Mouse (Mus musculus) forebrain, embryonic 13.5 days (tissue): ENCODE data around the gene Rilp. TPM values are rescaled to one million over a fixed set of nuclear protein-coding genes. Genes with fewer than 3 reads are reported as not detected.
A peak's percentile ranks its signal among the peaks of the same experiment; 100 is the strongest.

Source experiments
- ATAC-seq: fragments of 200-750 bp; cut with Nextera tagmentation; 2 replicates; pipeline ENCODE4 v1.8.0; 2017
- H3K27ac ChIP-seq: fragments of 300-500 bp; sonication (generic); 2 replicates; pipeline ENCODE4 v1.5.1; 2015; ENCODE audit warnings: inconsistent platforms, mild to moderate bottlenecking, moderate library complexity
- H3K27me3 ChIP-seq: fragments of 300-500 bp; sonication (generic); 2 replicates; pipeline ENCODE4 v1.6.1; 2015; ENCODE audit warnings: mild to moderate bottlenecking, inconsistent platforms
- H3K36me3 ChIP-seq: fragments of 300-500 bp; sonication (generic); 2 replicates; pipeline ENCODE4 v1.6.1; 2015; ENCODE audit warnings: mild to moderate bottlenecking, inconsistent platforms; ENCODE audit not compliant: poor library complexity, severe bottlenecking
- H3K4me1 ChIP-seq: fragments of 300-500 bp; sonication (generic); 2 replicates; pipeline ENCODE4 v1.6.1; 2015; ENCODE audit warnings: inconsistent platforms
- H3K4me2 ChIP-seq: fragments of 300-500 bp; sonication (generic); 2 replicates; pipeline ENCODE4 v1.6.1; 2015; ENCODE audit warnings: inconsistent platforms, mild to moderate bottlenecking, moderate library complexity
- H3K4me3 ChIP-seq: fragments of 300-500 bp; sonication (generic); 2 replicates; pipeline ENCODE4 v1.5.1; 2015; ENCODE audit warnings: mild to moderate bottlenecking, inconsistent platforms
- H3K9ac ChIP-seq: fragments of 300-500 bp; sonication (generic); 2 replicates; pipeline ENCODE4 v1.6.1; 2015; ENCODE audit warnings: mild to moderate bottlenecking, inconsistent platforms
- H3K9me3 ChIP-seq: fragments of 300-500 bp; sonication (generic); replicated peaks from 2 replicates; pipeline ENCODE4 v1.6.1; 2016; ENCODE audit warnings: inconsistent platforms
- WGBS: fragments of 180-500 bp; shearing (Covaris S2); methylation state at CpG from one replicate; pipeline ENCODE4 v1.1.7; 2015; 5-methylcytosine and 5-hydroxymethylcytosine counted together
- polyA plus RNA-seq: library from polyadenylated mRNA; unstranded; fragments of >200 nt; fragmentation: Nextera tagmentation; extraction: Ambion mirVana; gene quantifications from 2 replicates; pipeline ENCODE4 v1.2.1, GENCODE M21; 2015

Rilp gene
- polyA plus RNA-seq, 1 experiment from 2014 or later = 0.40 TPM

GRCm38 (mm10) chr11:75508162-75508561, 1.7 kb upstream of the Rilp start:
- no peaks in the 10 kb centered on the region for H3K27me3 ChIP-seq
- no peak overlapping the region for H3K9ac ChIP-seq
- 95% methylated on average over 4 of the region's 4 CpGs for WGBS
- H3K36me3 ChIP-seq = peaks cover 73% of the 10 kb centered on the region
- H3K4me2 ChIP-seq = no peak overlapping the region
- no peak for ATAC-seq
- H3K9me3 ChIP-seq = no peaks in the 10 kb centered on the region
- no peak overlapping the region for H3K27ac ChIP-seq
- H3K4me3 ChIP-seq = no peak overlapping the region
- peaks cover 17% of the 10 kb centered on the region for H3K4me1 ChIP-seq

GRCm38 (mm10) chr11:75508904-75509303, 990 bp upstream of the Rilp start:
- Histone ChIP-seq H3K4me3 (no peak overlapping the region), H3K36me3 (peaks cover 65% of the 10 kb centered on the region), H3K9me3 (no peaks in the 10 kb centered on the region), H3K27ac (no peak overlapping the region), H3K4me2 (no peak overlapping the region), H3K27me3 (no peaks in the 10 kb centered on the region), H3K9ac (no peak overlapping the region), H3K4me1 (peaks cover 17% of the 10 kb centered on the region)
- 88% methylated on average over 8 of the region's 8 CpGs for WGBS
- ATAC-seq = no peak

- ATAC-seq = peak; percentile 88
- H3K27me3 ChIP-seq = no peaks in the 10 kb centered on the region
- peak overlapping the region; percentile 50 for H3K4me3 ChIP-seq
- H3K4me1 ChIP-seq = peaks cover 17% of the 10 kb centered on the region
- H3K36me3 ChIP-seq = peaks cover 49% of the 10 kb centered on the region
- peak overlapping the region; percentile 93 for H3K4me2 ChIP-seq
- 2% methylated on average over 24 of the region's 24 CpGs for WGBS
- H3K9me3 ChIP-seq = no peaks in the 10 kb centered on the region
- H3K9ac ChIP-seq = peak overlapping the region; percentile 74
- H3K27ac ChIP-seq = peak overlapping the region; percentile 67
Measured at GRCm38 (mm10) chr11:75510627-75510993, 716 bp downstream of the Rilp start.

GRCm38 (mm10) chr11:75511213-75511612, 1.3 kb downstream of the Rilp start:
- no peaks in the 10 kb centered on the region for H3K27me3 ChIP-seq
- no peak overlapping the region for H3K27ac ChIP-seq
- H3K36me3 ChIP-seq = peaks cover 43% of the 10 kb centered on the region
- no peak for ATAC-seq
- H3K9ac ChIP-seq = no peak overlapping the region
- peak overlapping the region; percentile 93 for H3K4me2 ChIP-seq
- H3K4me3 ChIP-seq = no peak overlapping the region
- no peaks in the 10 kb centered on the region for H3K9me3 ChIP-seq
- 88% methylated on average over 6 of the region's 6 CpGs for WGBS
- peaks cover 17% of the 10 kb centered on the region for H3K4me1 ChIP-seq

DNA sequence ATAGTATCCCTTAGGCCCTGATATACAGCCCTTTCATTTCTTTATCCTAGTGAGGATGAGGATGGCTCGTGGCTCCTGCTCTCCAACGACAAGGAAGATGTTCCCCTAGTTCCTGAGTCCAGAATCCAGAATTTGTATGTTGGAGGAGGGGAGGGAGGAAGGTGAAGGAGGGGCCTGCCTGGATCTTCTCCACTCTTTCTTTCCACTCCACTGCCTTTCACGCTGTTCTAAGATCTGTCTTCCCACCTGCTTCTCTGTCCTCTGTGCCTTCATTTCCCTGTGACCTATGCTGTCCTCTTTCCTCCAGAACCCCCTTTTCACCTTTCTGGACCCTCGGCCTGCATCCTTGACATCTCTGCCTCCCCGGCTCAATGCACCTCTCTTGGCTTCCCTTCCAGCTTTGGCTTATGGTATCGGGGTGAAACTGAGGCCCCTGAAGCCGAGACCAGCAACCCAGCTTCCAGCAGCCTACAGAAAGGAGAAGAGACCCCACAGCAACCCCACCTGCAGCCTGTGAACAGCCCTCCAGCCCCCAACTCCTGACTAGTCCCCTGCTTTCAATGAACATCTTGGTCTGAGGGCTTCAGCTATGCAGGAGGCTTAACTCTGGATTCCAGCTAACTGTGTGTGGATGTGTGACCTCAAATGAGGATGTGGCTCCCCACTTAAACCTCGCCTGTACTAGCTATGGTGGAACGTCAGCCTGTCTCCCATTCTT, 2.6 kb downstream of the Rilp start:
- Histone ChIP-seq H3K4me1 (peaks cover 17% of the 10 kb centered on the region), H3K4me2 (no peak overlapping the region), H3K27ac (no peak overlapping the region), H3K27me3 (no peaks in the 10 kb centered on the region), H3K9ac (no peak overlapping the region), H3K36me3 (peaks cover 32% of the 10 kb centered on the region), H3K9me3 (no peaks in the 10 kb centered on the region), H3K4me3 (no peak overlapping the region)
- 80% methylated on average over 9 of the region's 9 CpGs for WGBS
- no peak for ATAC-seq

DNA sequence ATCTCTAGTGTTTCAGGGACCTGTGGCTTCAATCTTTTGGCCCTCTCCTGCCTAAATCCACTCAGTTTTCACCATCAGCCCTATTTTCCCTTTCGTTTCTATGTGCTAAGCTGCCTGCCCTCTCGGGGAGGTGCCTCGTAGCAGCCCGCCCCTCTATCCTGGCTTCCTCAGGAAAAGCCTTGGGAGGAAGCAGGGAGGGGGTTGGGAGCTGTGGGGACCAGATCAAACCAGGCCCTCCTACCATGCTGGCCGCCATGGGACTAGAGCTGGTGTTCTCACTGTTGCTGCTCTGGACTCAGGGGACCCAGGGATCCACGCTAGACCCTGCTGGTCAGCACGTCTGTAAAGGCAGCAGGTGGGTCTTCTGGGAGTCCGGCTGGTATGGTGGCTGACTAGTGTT, 3.4 kb downstream of the Rilp start, which contains the start of gene Scarf1:
Gene Scarf1 (plus strand): TSS at position 205 of the 400 bp plus-strand sequence.
- ATAC-seq = no peak
- peaks cover 17% of the 10 kb centered on the region for H3K4me1 ChIP-seq
- H3K4me2 ChIP-seq = no peak within 1 kb of the TSS
- 64% methylated on average over 8 of the region's 8 CpGs for WGBS
- H3K9me3 ChIP-seq = no peaks in the 10 kb centered on the region
- peaks cover 23% of the 10 kb centered on the region for H3K36me3 ChIP-seq
- H3K27ac ChIP-seq = no peak within 1 kb of the TSS
- H3K9ac ChIP-seq = no peak within 1 kb of the TSS
- H3K27me3 ChIP-seq = no peaks in the 10 kb centered on the region
- H3K4me3 ChIP-seq = no peak within 1 kb of the TSS

DNA sequence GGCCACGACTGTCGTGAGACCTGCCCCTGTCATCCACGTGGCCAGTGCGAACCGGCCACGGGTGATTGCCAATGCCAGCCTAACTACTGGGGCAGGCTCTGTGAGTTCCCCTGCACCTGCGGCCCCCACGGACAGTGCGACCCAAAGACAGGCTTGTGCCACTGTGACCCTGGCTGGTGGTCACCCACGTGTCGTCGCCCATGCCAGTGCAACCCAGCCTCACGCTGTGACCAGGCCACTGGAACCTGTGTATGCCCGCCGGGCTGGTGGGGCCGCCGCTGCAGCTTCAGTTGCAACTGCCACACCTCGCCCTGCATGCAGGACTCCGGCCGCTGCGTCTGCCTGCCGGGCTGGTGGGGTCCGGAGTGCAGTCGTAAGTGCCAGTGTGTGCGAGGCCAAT, 5.3 kb downstream of the Rilp start:
- H3K9ac ChIP-seq = no peak overlapping the region
- 92% methylated on average over 25 of the region's 25 CpGs for WGBS
- no peaks in the 10 kb centered on the region for H3K27me3 ChIP-seq
- no peak overlapping the region for H3K27ac ChIP-seq
- H3K4me3 ChIP-seq = no peak overlapping the region
- H3K4me1 ChIP-seq = peaks cover 8% of the 10 kb centered on the region
- H3K36me3 ChIP-seq = 0 out of 2 replicates have a peak, but pooled peaks cover 9% of the 10 kb centered on the region
- no peak for ATAC-seq
- H3K9me3 ChIP-seq = no peaks in the 10 kb centered on the region
- no peak overlapping the region for H3K4me2 ChIP-seq

GRCm38 (mm10) chr11:75519834-75520633, 10.1 kb downstream of the Rilp start:
- WGBS = 80% methylated on average over 15 of the region's 15 CpGs
- no peak for ATAC-seq
- Histone ChIP-seq H3K4me2 (no peak overlapping the region), H3K4me3 (no peak overlapping the region), H3K4me1 (no peaks in the 10 kb centered on the region), H3K27ac (no peak overlapping the region), H3K9ac (no peak overlapping the region), H3K27me3 (no peaks in the 10 kb centered on the region), H3K36me3 (no peaks in the 10 kb centered on the region), H3K9me3 (no peaks in the 10 kb centered on the region)

- no peak overlapping the region for H3K4me2 ChIP-seq
- no peak overlapping the region for H3K4me3 ChIP-seq
- H3K9me3 ChIP-seq = no peaks in the 10 kb centered on the region
- no peak overlapping the region for H3K27ac ChIP-seq
- no peaks in the 10 kb centered on the region for H3K36me3 ChIP-seq
- H3K4me1 ChIP-seq = no peaks in the 10 kb centered on the region
- 86% methylated on average over 4 of the region's 4 CpGs for WGBS
- no peaks in the 10 kb centered on the region for H3K27me3 ChIP-seq
- no peak for ATAC-seq
- no peak overlapping the region for H3K9ac ChIP-seq
Measured at GRCm38 (mm10) chr11:75521609-75522008, 11.7 kb downstream of the Rilp start.

DNA sequence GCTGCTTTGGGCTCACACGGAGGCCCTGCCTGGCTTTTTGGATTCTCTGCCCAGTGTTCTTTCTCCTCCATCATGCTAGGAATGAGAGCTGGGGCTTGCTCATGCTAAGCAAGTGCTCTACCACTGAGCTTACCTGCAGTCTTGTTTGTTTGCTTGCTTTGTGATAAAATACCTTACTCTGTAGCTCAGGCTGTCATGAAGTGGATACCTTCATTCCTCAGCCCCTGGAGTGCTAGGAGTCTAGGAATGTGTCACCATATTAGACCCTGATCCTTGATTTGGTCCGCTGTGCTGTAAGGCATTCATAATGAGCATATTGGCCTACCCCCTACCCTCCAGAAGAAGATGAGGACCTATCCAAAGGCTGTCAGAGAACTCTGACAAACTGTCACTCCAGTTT, 12.9 kb downstream of the Rilp start:
- no peaks in the 10 kb centered on the region for H3K36me3 ChIP-seq
- ATAC-seq = no peak
- no peak overlapping the region for H3K4me2 ChIP-seq
- H3K27ac ChIP-seq = no peak overlapping the region
- H3K9me3 ChIP-seq = no peaks in the 10 kb centered on the region
- no peaks in the 10 kb centered on the region for H3K4me1 ChIP-seq
- no peaks in the 10 kb centered on the region for H3K27me3 ChIP-seq
- no peak overlapping the region for H3K9ac ChIP-seq
- WGBS = 84% methylated on average over 2 of the region's 2 CpGs
- H3K4me3 ChIP-seq = no peak overlapping the region

- Histone ChIP-seq H3K4me2 (no peak overlapping the region), H3K27me3 (no peaks in the 10 kb centered on the region), H3K4me3 (no peak overlapping the region), H3K9me3 (no peaks in the 10 kb centered on the region), H3K9ac (no peak overlapping the region), H3K4me1 (no peaks in the 10 kb centered on the region), H3K36me3 (no peaks in the 10 kb centered on the region), H3K27ac (no peak overlapping the region)
- ATAC-seq = no peak
- 89% methylated on average over 15 of the region's 15 CpGs for WGBS
Measured at GRCm38 (mm10) chr11:75525531-75526125, 15.7 kb downstream of the Rilp start.

- Histone ChIP-seq H3K9ac (no peak overlapping the region), H3K36me3 (no peaks in the 10 kb centered on the region), H3K9me3 (no peaks in the 10 kb centered on the region), H3K4me2 (no peak overlapping the region), H3K27me3 (no peaks in the 10 kb centered on the region), H3K27ac (no peak overlapping the region), H3K4me1 (no peaks in the 10 kb centered on the region), H3K4me3 (no peak overlapping the region)
- ATAC-seq = no peak
- WGBS = 89% methylated on average over 6 of the region's 6 CpGs
Measured at GRCm38 (mm10) chr11:75526943-75527342, 17.0 kb downstream of the Rilp start.
